Comparison of ENCODE assay signal across 25 mouse cellular contexts in the genomic region with DNA sequence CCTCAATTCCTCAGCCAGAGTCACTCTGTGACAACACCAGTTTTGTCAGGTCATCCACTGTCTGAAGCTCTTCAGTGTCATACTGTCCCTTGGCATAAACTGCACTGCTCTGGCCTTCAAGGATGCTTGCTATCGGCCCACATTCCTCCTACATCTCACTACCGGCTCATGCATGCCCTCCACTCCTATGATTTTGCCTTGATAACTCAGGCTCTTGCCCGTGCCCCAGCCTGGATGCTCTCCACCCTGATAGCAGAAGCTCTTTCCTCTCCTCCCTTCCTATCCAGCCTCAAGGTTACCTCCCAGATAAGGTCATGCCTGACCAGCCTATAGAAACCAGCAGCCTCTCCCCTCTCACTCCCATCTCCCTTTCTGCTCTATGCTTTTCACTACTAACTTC.
A peak's percentile ranks its signal among the peaks of the same experiment; 100 is the strongest.
DNase-seq lines count a peak whose midpoint lies in the region; ATAC-seq and TF ChIP-seq lines count a peak whose summit lies in the region.
"Had no signal": no experiment of that assay in that cellular context is flagged by ENCODE, and none has a peak within 500 bp of the region (broad histone marks: within the 10 kb centered on the region; RNA-seq: fewer than 3 reads in every experiment).

No protein-coding gene starts in this region.

- H3K4me1 ChIP-seq in forebrain, embryonic 12.5 days: peaks cover 74% of the 10 kb centered on the region
- peaks cover 64% of the 10 kb centered on the region for H3K4me1 ChIP-seq in forebrain, embryonic 10.5 days
- H3K4me1 ChIP-seq in kidney, embryonic 16.5 days (ENCODE audit: insufficient read depth, low read length): peaks cover 12% of the 10 kb centered on the region; the same call in 1 of the 2 replicates
- H3K4me1 ChIP-seq in midbrain, embryonic 14.5 days (ENCODE audit: control insufficient read depth, insufficient read depth, low read length): peaks cover 42% of the 10 kb centered on the region
- no peaks in the 10 kb centered on the region for H3K4me1 ChIP-seq in midbrain, postnatal 0 days (ENCODE audit: insufficient read depth, low read length)
- peaks cover 59% of the 10 kb centered on the region for H3K4me1 ChIP-seq in hindbrain, embryonic 10.5 days (replicated peaks)
- H3K4me1 ChIP-seq: intestine, embryonic 15.5 days had no signal

- no peaks in the 10 kb centered on the region for H3K9me3 ChIP-seq in forebrain, embryonic 12.5 days
- H3K9me3 ChIP-seq in forebrain, embryonic 10.5 days: no peaks in the 10 kb centered on the region
- H3K9me3 ChIP-seq in kidney, embryonic 16.5 days (ENCODE audit: low read length): no peaks in the 10 kb centered on the region
- H3K9me3 ChIP-seq in midbrain, embryonic 14.5 days (ENCODE audit: control insufficient read depth, low read length): no peaks in the 10 kb centered on the region
- H3K9me3 ChIP-seq in midbrain, postnatal 0 days (ENCODE audit: low read length): no peaks in the 10 kb centered on the region
- no peaks in the 10 kb centered on the region for H3K9me3 ChIP-seq in hindbrain, embryonic 10.5 days
- H3K9me3 ChIP-seq: heart, embryonic 10.5 days; intestine, embryonic 15.5 days had no signal

- peak overlapping the region; percentile 76; the same call in 1 of the 2 replicates for H3K4me2 ChIP-seq in forebrain, embryonic 12.5 days
- no peak overlapping the region for H3K4me2 ChIP-seq in kidney, embryonic 16.5 days (replicated peaks; ENCODE audit: low read depth, low read length)
- 0 out of 2 replicates have a peak overlapping the region, but pooled peaks have one; percentile 16 for H3K4me2 ChIP-seq in midbrain, embryonic 14.5 days (ENCODE audit: low read length)
- H3K4me2 ChIP-seq in midbrain, postnatal 0 days (ENCODE audit: low read depth, low read length, poor library complexity, severe bottlenecking): no peak overlapping the region
- H3K4me2 ChIP-seq: intestine, embryonic 15.5 days; liver, embryonic 11.5 days had no signal

- no peak for ATAC-seq in forebrain, embryonic 12.5 days (ENCODE audit: low FRiP score)
- peak; percentile 29; the same call in 1 of the 2 replicates for ATAC-seq in kidney, embryonic 16.5 days (ENCODE audit: low FRiP score, low TSS enrichment)
- no peak for ATAC-seq in midbrain, embryonic 14.5 days (ENCODE audit: low FRiP score, low TSS enrichment)
- ATAC-seq in midbrain, postnatal 0 days (ENCODE audit: low FRiP score): no peak
- peak; percentile 22 for ATAC-seq in common myeloid progenitor, adult 5-6 weeks (replicated peaks; ENCODE audit: low read depth, poor library complexity, severe bottlenecking)
- ATAC-seq: activated CD4-positive, CD25-positive, alpha-beta regulatory T cell, adult 4 months; hindbrain, embryonic 16.5 days; intestine, embryonic 15.5 days; liver, postnatal 0 days; lung, postnatal 0 days had no signal

- H3K4me3 ChIP-seq in forebrain, embryonic 12.5 days (replicated peaks): no peak overlapping the region
- H3K4me3 ChIP-seq in forebrain, embryonic 10.5 days: no peak overlapping the region
- no peak overlapping the region for H3K4me3 ChIP-seq in kidney, embryonic 16.5 days (ENCODE audit: low read length)
- no peak overlapping the region for H3K4me3 ChIP-seq in midbrain, embryonic 14.5 days (replicated peaks; ENCODE audit: low read depth, low read length)
- H3K4me3 ChIP-seq in midbrain, postnatal 0 days (ENCODE audit: low read depth, low read length): no peak overlapping the region
- no peak overlapping the region for H3K4me3 ChIP-seq in hindbrain, embryonic 10.5 days
- H3K4me3 ChIP-seq: gastrocnemius, adult 2 months; heart, embryonic 10.5 days; intestine, embryonic 15.5 days; layer of hippocampus, adult 2 months had no signal

- WGBS in forebrain, embryonic 12.5 days: 83% methylated on average over 3 of the region's 3 CpGs
- 85% methylated on average over 3 of the region's 3 CpGs for WGBS in forebrain, embryonic 10.5 days
- WGBS in kidney, embryonic 16.5 days: 41% methylated on average over 3 of the region's 3 CpGs
- WGBS in midbrain, embryonic 14.5 days: 86% methylated on average over 3 of the region's 3 CpGs
- WGBS in midbrain, postnatal 0 days: 75% methylated on average over 3 of the region's 3 CpGs
- 88% methylated on average over 3 of the region's 3 CpGs for WGBS in hindbrain, embryonic 10.5 days

- DNase-seq in forebrain, embryonic 10.5 days (ENCODE audit: extremely low spot score, low spot score): no peak
- DNase-seq in kidney, postnatal 4 days: no peak
- no peak for DNase-seq in midbrain, embryonic 14.5 days
- no peak for DNase-seq in midbrain, postnatal 0 days (ENCODE audit: low spot score)
- DNase-seq in hindbrain, embryonic 10.5 days (ENCODE audit: low spot score): no peak
- DNase-seq: adrenal gland, adult 8-10 months; cerebellum, adult 11-12 months; cerebellum, postnatal 10 days; gastrocnemius, adult 2 months; kidney, postnatal 14 days; liver, postnatal 0 days; right cerebral cortex, postnatal 25 days; spleen, adult 18-20 months; thymus, postnatal 36 days had no signal

- H3K27ac ChIP-seq in forebrain, embryonic 12.5 days: no peak overlapping the region
- H3K27ac ChIP-seq in forebrain, embryonic 10.5 days: no peak overlapping the region
- no peak overlapping the region for H3K27ac ChIP-seq in kidney, embryonic 16.5 days (ENCODE audit: low read length)
- no peak overlapping the region for H3K27ac ChIP-seq in midbrain, embryonic 14.5 days (replicated peaks; ENCODE audit: low read depth, low read length)
- no peak overlapping the region for H3K27ac ChIP-seq in midbrain, postnatal 0 days (ENCODE audit: low read depth, low read length)
- no peak overlapping the region for H3K27ac ChIP-seq in hindbrain, embryonic 10.5 days
- H3K27ac ChIP-seq: gastrocnemius, adult 2 months; heart, embryonic 10.5 days; intestine, embryonic 15.5 days; layer of hippocampus, adult 2 months; macrophage had no signal

- no peak for TF ChIP-seq CTCF in midbrain, postnatal 0 days (IDR thresholded peaks at IDR 0.05)

- no peaks in the 10 kb centered on the region for H3K27me3 ChIP-seq in forebrain, embryonic 12.5 days
- H3K27me3 ChIP-seq in forebrain, embryonic 10.5 days (ENCODE audit: poor library complexity, severe bottlenecking): peaks cover 7% of the 10 kb centered on the region; the same call in 1 of the 2 replicates
- H3K27me3 ChIP-seq in kidney, embryonic 16.5 days (ENCODE audit: insufficient read depth, low read length): no peaks in the 10 kb centered on the region
- H3K27me3 ChIP-seq in midbrain, embryonic 14.5 days (ENCODE audit: control insufficient read depth, insufficient read depth, low read length): no peaks in the 10 kb centered on the region
- no peaks in the 10 kb centered on the region for H3K27me3 ChIP-seq in midbrain, postnatal 0 days (ENCODE audit: insufficient read depth, low read length)
- H3K27me3 ChIP-seq in hindbrain, embryonic 10.5 days (ENCODE audit: insufficient read depth, poor library complexity, severe bottlenecking): no peaks in the 10 kb centered on the region
- H3K27me3 ChIP-seq: intestine, embryonic 15.5 days had no signal

- H3K9ac ChIP-seq in forebrain, embryonic 12.5 days: no peak overlapping the region
- H3K9ac ChIP-seq in kidney, embryonic 16.5 days (replicated peaks; ENCODE audit: low read length): 0 out of 2 replicates have a peak overlapping the region, but pooled peaks have one; percentile 15
- no peak overlapping the region for H3K9ac ChIP-seq in midbrain, embryonic 14.5 days (replicated peaks; ENCODE audit: low read length)
- H3K9ac ChIP-seq in midbrain, postnatal 0 days (replicated peaks; ENCODE audit: low read length, poor library complexity, severe bottlenecking): no peak overlapping the region
- H3K9ac ChIP-seq: intestine, embryonic 15.5 days; liver, postnatal 0 days had no signal

- H3K36me3 ChIP-seq in forebrain, embryonic 12.5 days (replicated peaks): peaks cover 23% of the 10 kb centered on the region
- H3K36me3 ChIP-seq in forebrain, embryonic 10.5 days (replicated peaks): peaks cover 61% of the 10 kb centered on the region
- H3K36me3 ChIP-seq in kidney, embryonic 16.5 days (ENCODE audit: insufficient read depth, low read length): no peaks in the 10 kb centered on the region
- no peaks in the 10 kb centered on the region for H3K36me3 ChIP-seq in midbrain, embryonic 14.5 days (ENCODE audit: control insufficient read depth, insufficient read depth, low read length)
- H3K36me3 ChIP-seq in midbrain, postnatal 0 days (ENCODE audit: insufficient read depth, low read length): no peaks in the 10 kb centered on the region
- peaks cover 62% of the 10 kb centered on the region for H3K36me3 ChIP-seq in hindbrain, embryonic 10.5 days
- H3K36me3 ChIP-seq: heart, embryonic 10.5 days; intestine, embryonic 15.5 days had no signal

Comparison
In these comparisons a context has a peak if more than half of its experiments do, and no peak if none do; other contexts are left out.
1. H3K4me2 ChIP-seq: peak in forebrain, embryonic 12.5 days (single experiment) and midbrain, embryonic 14.5 days (single experiment); none in kidney, embryonic 16.5 days (single experiment) and midbrain, postnatal 0 days (single experiment).
2. ATAC-seq: peak in kidney, embryonic 16.5 days (single experiment) and common myeloid progenitor, adult 5-6 weeks (single experiment); none in forebrain, embryonic 12.5 days (single experiment), midbrain, embryonic 14.5 days (single experiment) and midbrain, postnatal 0 days (single experiment).